In genomic region chr1:132306160-132306559, GRCm38 (mm10) we compare ENCODE assay signal across 9 mouse cellular contexts. TPM values are rescaled to one million over a fixed set of nuclear protein-coding genes. Genes with fewer than 3 reads are reported as not detected.
DNase-seq lines count a peak whose midpoint lies in the region; TF ChIP-seq lines count a peak whose summit lies in the region.
"Had no signal": no experiment of that assay in that cellular context is flagged by ENCODE, and none has a peak within 500 bp of the region (broad histone marks: within the 10 kb centered on the region; RNA-seq: fewer than 3 reads in every experiment).

No protein-coding gene starts in this region.

- H3K4me1 ChIP-seq in embryonic fibroblast, embryonic 13.5 days (ENCODE audit: control insufficient read depth, insufficient read depth, low read length), result peaks cover 7% of the 10 kb centered on the region; the same call in 1 of the 2 replicates

- no peak overlapping the region for H3K27ac ChIP-seq in left cerebral cortex, adult 2 months
- no peak overlapping the region for H3K27ac ChIP-seq in embryonic fibroblast, embryonic 13.5 days (ENCODE audit: insufficient read depth, low read length)

- DNase-seq in embryo, embryonic 10 days (ENCODE audit: low spot score), result peak; percentile 76
- no peak for DNase-seq in embryo, embryonic 11 days
- peak; percentile 44 to 53 for DNase-seq in left cerebral cortex, adult 2 months (ENCODE audit: extremely low spot score in 1 of 2, low spot score in 2 of 2)
- no peak for DNase-seq in left cerebral cortex, adult 8-10 months (ENCODE audit: low spot score in 2 of 2)
- peak; percentile 22 for DNase-seq in T-cell, adult 2 months (ENCODE audit: low spot score)
- peak; percentile 81 for DNase-seq in lung, postnatal 14 days
- peak; percentile 82 for DNase-seq in testis, postnatal 10 days (ENCODE audit: low spot score)

- no peak for TF ChIP-seq POLR2A in embryonic fibroblast, embryonic 13.5 days (IDR thresholded peaks at IDR 0.05; ENCODE audit: low read depth, low read length)

- no peak overlapping the region for H3K4me3 ChIP-seq in left cerebral cortex, adult 2 months
- no peak overlapping the region for H3K4me3 ChIP-seq in embryonic fibroblast, embryonic 13.5 days (ENCODE audit: insufficient read depth, low read length)
- H3K4me3 ChIP-seq: megakaryocyte, embryonic 14.5 days had no signal

- TF ChIP-seq CTCF in left cerebral cortex, adult 2 months (IDR thresholded peaks at IDR 0.05), result peak; percentile 69
- peak; percentile 64; the same call in 1 of the 2 replicates for TF ChIP-seq CTCF in embryonic fibroblast, embryonic 13.5 days (IDR thresholded peaks at IDR 0.05; ENCODE audit: borderline replicate concordance, insufficient read depth, low read length)

- intact Hi-C loops in left cerebral cortex, adult 2 months (cut with DNase I), result loop anchor here (5.0 kb wide), 1 partner anchor 184 kb away; no protein-coding TSS in a partner anchor

RNA-seq across cellular contexts. Expression of gene Klhdc8a, which starts 7.7 kb away (rescaled TPM):
- 10 to 100 TPM; 12.2 to 13.2 TPM for total RNA-seq in left cerebral cortex, adult 2 months (2021)
- 10 to 100 TPM; 12.3 to 15.1 (median 13.6) TPM for total RNA-seq in left cerebral cortex, adult 8-10 months (2022)
- 10.5 and 16.1 TPM in 2 replicates for polyA plus RNA-seq in embryonic fibroblast, embryonic 13.5 days (2011; ENCODE audit: insufficient read length, low read depth, missing spikeins)

RNA-seq across cellular contexts. Expression of gene Nuak2, which starts 9.8 kb away (rescaled TPM):
- 1 to 10 TPM; 1.4 TPM for total RNA-seq in left cerebral cortex, adult 2 months (2021)
- total RNA-seq in left cerebral cortex, adult 8-10 months (2022), result 1 to 10 TPM in 3 of 4 experiments, under 1 TPM in 1; 0.81 to 1.7 (median 1.3) TPM
- 9.2 and 14.2 TPM in 2 replicates for polyA plus RNA-seq in embryonic fibroblast, embryonic 13.5 days (2011; ENCODE audit: insufficient read length, low read depth, missing spikeins)

Comparison
In these comparisons a context has a peak if more than half of its experiments do, and no peak if none do; other contexts are left out.
1. DNase-seq: peak in embryo, embryonic 10 days (single experiment), left cerebral cortex, adult 2 months (2 of 2), T-cell, adult 2 months (single experiment), lung, postnatal 14 days (single experiment) and testis, postnatal 10 days (single experiment); none in embryo, embryonic 11 days (single experiment) and left cerebral cortex, adult 8-10 months (0 of 2).